Mouse (Mus musculus): ENCODE results near the gene Itpa.

The Itpa gene

DNA sequence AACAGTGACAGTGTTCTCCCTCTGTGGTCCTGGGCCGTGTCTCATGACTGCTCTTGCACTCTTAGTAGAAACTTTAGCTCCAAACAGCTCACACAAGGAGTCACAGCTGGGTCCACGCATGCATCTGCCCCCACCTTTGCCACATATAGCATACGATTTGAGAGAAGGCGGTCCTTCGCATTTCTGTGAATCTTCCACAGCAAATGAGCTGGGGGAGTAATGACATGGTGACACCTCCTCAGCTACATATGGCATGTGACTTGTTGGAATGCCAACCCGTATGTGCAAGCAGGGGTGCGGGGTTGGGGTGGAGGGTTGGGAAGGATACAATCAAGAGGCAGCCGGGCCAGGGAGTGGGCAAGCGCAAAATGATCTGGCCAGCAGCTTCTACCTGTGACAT is 10.9 kb upstream of the Itpa start:
- DNase-seq: no peak

DNA sequence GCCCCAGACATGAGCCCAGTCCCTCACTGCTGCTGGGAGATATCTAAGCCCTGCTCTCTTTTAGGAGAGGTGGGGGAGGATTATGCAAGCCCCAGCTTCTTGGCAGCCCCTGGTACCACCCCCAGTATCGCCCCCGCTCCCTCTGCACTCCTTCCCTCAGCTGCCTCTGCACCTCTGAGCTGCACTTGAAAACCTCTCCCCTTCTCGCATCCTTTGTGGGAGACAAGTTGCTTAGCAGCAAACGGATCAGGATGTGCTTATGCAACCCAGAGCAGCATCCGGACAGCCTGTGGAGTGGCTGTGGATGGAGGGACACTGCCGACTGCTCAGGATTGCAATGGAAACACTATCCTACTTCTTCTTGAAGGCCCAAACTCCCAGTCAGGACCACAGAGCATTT is 9.9 kb upstream of the Itpa start:
- DNase-seq: no peak

- no peak for DNase-seq
Measured at GRCm38 (mm10) chr2:130658530-130658929, 8.9 kb upstream of the Itpa start.

GRCm38 (mm10) chr2:130663342-130663741 is 4.1 kb upstream of the Itpa start:
- no peak for DNase-seq

DNA sequence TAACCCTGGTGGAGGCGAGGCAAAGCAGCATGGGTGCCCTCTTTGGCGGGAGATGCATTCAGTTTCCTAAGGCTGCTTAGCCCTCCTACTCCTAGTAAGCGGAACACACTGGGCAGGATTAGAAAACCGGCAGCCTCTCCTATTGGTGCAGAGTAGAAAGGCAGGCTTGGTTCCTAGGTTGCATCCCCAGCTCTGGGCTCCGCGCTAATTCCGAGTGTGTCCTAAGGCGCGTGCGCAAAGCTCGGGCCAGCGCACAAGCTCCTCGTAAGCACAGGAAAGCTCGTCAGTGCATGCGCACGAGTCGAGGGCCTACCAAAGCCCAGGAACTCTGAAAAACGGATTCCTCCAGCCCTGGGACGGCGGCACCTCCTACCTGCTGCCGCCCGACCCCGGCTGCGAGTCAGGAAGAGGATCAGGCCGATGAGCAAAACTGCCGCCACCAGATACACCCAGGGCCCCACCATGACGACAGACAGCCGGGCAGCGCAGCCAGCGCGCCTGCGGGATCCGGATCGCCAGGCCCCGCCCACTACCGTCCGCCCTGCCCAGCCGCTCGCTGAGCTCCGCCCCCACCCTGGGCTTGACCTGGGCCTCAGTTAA is 3.2 kb upstream of the Itpa start, which contains the start of gene Ddrgk1:
Gene Ddrgk1 (minus strand): TSS at position 558 of the 600 bp plus-strand sequence.
- peak; percentile 94 for DNase-seq

DNA sequence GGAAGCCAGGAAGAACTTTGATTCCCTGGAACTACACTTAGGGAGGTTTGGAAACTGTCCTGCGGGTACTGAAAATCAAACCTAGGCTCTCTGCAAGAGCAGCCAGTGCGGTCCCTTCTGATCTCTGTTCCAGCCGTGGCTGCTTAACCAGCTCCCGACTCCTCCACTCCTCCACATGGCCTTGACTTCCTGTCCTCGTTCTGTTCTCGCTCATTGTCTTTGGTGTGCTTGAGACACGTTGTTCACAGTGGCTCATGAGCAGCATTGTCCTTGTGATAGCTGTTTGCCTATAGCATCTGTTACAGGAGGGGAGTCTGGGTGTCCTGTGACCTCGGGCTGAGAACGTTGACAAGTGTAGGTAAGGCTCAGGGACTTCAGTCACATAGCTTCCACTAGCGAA is 9.8 kb downstream of the Itpa start:
- no peak for DNase-seq

- no peak for DNase-seq
Measured at GRCm38 (mm10) chr2:130679154-130679553, 11.7 kb downstream of the Itpa start.

DNA sequence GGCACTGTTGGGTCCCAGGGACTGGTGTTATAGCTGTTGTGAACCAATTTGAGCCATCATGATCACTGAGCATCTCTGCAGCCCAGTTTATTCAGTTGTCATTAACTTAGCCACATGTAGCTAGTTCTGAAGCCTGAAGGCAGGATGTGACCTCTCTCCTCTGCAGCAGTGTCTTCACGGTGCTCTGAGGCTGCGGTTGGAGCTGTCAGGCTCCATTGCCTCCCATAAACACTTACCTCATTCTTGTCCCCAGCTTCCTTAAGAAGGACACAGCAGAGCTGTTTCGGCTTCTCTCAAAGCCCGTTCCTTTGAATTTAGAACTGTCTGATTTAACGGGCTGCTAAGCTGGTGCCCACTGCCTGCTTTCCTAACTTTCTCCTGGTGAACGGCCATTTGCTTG is 12.5 kb downstream of the Itpa start:
- no peak for DNase-seq

DNA sequence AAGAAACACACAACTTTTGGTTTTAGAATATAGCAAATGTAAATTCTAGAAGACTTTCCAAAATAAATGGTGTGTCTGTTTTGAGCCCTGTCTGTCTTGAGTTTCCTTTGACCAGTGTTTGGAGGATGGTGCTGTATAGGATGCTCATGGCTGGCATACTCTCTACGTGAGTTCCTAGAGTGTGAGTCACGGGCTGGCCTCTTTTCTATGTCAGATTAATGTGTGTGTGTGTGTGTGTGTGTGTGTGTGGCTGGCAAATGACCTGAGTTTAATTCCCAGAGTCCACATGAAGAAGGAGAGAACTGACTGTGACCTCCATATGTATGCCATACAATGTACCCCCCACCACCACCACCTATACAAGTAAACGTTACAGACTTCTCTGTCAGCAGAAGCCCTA is 14.1 kb downstream of the Itpa start:
- no peak for DNase-seq

DNA sequence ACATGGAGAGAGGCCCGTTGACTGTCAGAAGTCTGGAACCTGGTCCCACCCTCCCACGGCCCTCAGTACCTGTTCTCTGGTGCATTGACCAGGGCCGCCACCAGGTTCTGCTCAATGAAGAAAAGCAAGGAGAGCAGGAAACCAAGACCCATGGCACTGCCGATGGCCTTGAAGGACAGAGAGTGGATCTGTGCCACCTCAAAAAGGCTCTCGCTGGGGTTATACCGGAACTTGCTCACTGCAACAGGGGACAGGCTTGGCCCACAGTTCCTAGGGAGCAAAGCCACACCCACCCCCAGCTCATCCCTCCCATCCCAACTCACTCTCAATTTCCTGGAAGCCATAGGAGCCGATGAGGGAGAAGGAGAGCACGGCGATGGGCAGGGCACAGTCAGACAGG is 18.0 kb downstream of the Itpa start:
- DNase-seq: no peak

- no peak for DNase-seq
Measured at GRCm38 (mm10) chr2:130689011-130689410, 21.6 kb downstream of the Itpa start.

- no peak for DNase-seq
Measured at GRCm38 (mm10) chr2:130693563-130693962, 26.2 kb downstream of the Itpa start.

DNA sequence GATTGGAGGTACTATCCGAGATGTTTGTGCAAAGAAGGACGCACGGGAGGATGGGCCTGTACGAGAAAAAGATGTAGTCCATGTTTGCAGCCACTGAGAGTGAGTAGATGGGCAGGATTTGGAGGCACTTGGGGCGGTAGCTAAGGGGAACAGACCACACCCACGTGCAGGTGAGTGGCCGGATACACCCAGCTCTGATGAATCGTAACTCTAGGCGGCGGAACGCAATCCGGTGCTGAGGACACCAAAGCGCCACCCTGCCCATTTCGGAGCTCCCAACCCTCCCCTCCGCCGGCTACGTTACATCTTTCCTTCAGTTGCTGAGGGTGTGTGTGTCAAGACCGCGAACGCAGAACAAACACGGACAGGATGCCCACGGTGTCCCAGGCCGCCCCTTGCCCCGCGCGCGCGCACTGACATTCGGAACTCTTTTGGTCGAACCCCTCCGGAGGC is 29.3 kb downstream of the Itpa start:
- peak; percentile 24 for DNase-seq

DNA sequence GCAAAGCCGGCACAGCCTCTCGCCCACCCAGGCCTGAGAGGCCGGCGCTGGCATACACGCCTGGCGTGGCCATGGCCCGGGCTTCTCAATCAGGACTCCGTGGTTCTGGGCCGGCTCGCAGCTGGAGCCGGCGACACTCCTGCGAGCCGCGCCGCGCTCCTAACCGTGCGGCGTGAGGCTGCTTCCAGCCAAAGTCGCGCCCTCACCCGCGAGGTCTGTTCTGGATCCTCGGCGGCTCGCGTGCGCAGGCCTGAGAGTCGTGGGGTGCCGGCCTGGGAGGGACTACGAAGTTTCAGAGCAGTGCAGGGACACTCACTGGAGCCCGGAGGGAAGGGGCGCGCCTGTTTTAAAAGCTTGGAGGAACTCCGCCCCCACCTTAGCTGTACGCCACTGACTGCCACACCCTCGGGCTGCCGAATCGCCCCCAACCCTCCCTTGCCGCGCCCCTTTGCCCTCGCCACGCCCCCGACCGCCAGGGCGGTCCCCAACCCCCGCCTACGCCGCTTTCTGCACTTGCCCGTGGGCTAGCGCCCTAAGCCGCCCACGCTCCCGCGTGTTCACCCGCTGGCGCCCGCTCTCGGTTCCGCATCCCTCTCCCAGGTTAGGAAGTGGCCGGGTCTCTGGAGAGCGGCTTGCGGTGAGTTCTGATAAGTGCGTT is 29.9 kb downstream of the Itpa start, which contains the start of gene Slc4a11:
Gene Slc4a11 (minus strand): TSS at position 367 of the 658 bp plus-strand sequence.
- DNase-seq: peak; percentile 78

DNA sequence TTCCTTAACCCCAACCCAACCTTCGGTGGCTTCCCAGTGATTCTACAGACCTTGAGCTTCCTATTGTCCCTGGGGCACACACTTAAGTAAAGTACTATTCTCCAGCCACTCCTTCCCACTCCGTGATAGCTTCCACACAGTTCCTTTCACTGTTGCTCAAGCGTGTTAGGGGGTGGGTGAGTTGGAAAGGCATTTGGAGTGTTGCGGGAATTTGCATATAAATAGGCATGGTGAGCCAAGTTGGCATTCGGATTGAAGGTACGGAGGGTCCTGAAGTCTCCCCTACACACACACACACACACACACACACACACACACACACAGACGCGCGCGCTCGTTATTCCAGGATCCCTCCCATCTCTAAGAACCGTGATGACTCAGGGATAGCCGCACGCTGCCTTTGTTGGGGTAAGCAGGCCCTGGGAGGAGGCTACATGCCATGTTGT is 30.4 kb downstream of the Itpa start:
- no peak for DNase-seq

DNA sequence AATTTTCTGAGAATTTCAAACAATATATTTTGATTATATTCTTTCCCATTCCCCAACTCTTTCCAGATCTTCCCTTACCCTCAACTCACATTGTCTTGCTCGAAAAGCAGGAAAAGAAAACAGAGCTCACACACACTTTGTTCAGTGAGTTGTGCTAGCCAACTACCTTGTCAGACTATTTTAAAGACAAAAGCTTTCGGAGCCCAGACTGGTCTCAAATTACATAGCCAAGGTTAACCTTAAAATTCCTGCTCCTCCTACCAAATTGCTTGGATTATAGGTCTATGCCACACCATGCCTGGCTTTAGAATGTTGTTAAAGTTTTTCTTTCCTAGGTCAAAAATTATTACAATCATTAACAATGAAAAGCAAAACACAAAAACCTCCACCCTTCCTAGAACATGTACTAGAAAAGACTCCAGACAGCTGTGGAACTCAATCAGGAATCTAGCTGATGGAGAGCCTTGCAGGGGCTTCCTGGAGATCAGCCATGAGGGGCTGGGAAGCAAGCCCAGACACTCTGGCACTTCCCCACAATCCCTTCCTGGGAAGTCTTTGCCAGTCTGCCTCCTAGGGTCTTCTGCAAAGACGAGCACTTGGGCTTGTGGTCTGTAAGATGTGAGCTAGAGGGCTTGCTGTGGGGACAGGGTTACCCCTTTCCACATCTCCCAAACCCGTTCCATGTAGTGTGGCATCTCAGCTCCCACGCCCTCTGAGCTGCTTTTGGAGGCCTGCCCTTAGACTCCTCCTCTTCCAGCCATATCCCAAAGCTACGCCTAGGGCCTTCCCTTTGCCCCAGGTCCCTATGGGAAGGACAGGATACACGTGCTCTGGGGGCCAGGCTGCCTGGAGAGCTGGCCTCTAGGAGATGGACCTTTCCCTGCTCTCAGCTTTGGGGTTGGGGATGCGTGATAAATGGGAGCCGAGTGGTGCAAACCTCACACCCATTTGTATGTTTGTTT is 36.9 kb downstream of the Itpa start:
- DNase-seq: peak; percentile 18

GRCm38 (mm10) chr2:130705178-130705577 is 37.8 kb downstream of the Itpa start:
- DNase-seq: no peak

DNA sequence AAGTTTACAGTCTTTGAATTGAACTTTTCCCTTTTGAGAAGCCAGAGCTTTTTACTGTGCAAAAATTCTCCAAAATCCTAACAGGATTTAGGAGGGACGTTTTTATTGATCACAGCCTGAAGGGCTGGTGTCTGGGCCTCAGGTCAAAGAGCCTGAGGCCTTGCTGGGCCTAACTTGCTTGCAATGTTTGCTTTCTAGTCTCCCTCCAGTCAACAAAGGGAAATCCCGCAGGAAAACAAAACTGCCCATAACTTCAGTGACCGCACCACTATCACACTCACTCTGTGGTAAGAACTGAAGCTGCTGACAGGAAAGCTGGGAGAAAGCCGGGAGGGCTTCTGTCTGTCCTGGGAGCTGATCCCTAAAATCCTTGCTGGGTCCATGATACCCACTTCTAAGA is 39.2 kb downstream of the Itpa start:
- DNase-seq: no peak

DNA sequence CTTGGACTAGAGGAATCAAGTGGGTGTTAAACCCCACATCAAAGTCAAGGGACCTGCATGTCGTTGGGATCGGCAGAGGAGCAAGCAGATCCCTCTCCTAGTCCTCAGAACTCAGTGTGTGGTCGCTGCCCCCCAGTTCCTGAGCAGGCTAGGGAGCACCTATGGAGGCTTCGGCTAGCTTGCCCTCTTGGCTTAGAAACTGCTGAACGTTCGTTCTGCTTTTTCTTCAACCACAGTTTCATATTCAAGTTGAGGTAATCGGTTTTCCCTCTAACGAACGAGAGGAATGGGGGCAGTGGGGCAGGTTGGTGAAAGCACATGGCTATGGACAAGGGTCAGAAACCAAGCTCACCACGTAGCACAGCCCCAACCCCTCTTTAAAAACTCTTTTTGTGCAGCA is 39.6 kb downstream of the Itpa start:
- DNase-seq: no peak

DNA sequence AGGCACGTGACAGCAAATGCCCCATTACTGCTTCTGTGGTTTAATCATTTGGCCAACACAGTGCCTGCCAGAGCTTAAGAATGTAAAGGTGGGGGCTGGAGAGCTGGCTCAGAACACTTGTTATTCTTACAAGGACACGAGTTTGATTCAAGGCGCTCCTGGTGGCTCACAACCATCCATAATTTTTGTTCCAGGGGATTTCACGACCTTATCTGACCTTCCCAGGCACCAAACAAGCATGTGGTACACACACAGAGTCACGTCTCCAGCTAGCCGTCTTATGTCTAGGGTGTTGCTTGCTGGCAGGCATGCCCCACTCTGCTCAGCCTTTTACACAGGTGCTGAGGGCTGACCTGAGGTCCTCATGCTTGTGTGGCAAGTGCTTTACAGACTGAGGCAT is 50.5 kb downstream of the Itpa start:
- DNase-seq: no peak

GRCm38 (mm10) chr2:130724369-130724768 is 57.0 kb downstream of the Itpa start:
- DNase-seq: no peak

DNA sequence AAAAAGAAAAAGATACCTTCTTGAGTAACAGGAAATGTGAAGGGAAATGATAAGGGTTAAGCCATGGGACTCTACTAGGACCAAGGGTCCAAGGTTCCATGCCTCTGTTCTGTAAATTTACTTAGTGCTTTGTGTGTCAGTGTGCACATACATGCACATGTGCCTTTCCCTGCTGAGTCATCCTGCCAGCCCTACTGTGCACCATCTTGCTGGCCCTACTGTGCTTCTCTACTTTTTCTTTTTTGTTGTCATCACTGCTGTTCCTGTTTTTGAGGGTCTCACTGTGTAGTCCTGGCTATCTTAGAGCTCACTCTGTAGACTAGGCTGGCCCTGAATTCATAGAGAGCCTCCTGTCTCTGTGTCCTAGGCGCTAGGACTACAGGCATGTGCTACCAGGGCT is 60.3 kb downstream of the Itpa start:
- DNase-seq: no peak

DNA sequence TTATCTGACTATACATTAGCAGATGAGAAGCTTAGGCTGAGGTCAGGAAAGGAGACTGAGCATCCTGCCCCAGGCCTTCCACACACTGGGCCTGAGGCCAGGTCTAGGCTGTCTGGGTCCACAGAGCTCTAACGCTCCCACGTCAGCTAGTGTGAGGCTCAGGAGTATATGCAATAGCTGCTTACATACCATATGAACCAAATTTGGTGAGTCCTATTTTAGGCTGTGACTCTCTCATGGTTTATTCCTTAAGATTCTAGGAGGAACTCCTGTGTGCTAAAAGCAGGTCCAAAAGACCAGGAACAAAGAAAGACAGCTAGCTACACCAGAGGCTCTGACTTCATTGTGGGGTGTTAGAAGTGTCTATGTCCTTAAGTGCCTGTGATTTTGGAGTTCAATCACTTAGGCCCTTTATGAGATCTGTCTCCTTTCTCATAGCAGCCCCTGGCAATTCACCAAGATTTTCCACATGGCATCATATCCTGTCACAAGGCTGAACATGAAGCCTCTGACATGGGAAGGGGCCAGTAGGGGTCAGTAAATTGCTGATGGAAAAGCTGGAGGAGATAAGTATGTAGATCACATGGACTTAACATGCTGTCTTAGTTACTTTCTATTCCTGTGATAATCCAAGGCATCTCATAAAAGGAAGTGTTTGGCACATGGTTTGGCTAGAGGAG is 61.6 kb downstream of the Itpa start:
- peak; percentile 22 for DNase-seq

Data from lung, postnatal 10 days (tissue).